Mouse (Mus musculus) lung, embryonic 14.5 days (tissue): Measurements from ENCODE around the gene Lgr6. TPM values are rescaled to one million over a fixed set of nuclear protein-coding genes. Genes with fewer than 3 reads are reported as not detected.

Experiments used
- ATAC-seq: fragments of 200-750 bp; cut with Nextera tagmentation; 2 replicates; pipeline ENCODE4 v1.8.0; 2017; ENCODE audit warnings: mild to moderate bottlenecking, moderate TSS enrichment, moderate library complexity; ENCODE audit not compliant: insufficient read depth
- DNase-seq: peaks from one replicate; pipeline ENCODE4 v3.0.0-alpha.2; 2015
- H3K27ac ChIP-seq: fragments of 300-500 bp; sonication (generic); 2 replicates; pipeline ENCODE4 v1.5.1; 2014; ENCODE audit warnings: low read depth, mild to moderate bottlenecking, moderate library complexity
- H3K27me3 ChIP-seq: fragments of 300-500 bp; sonication (generic); 2 replicates; pipeline ENCODE4 v1.6.1; 2014; ENCODE audit warnings: low read length, control low read depth; ENCODE audit not compliant: insufficient read depth
- H3K36me3 ChIP-seq: fragments of 300-500 bp; sonication (generic); 2 replicates; pipeline ENCODE4 v1.6.1; 2014; ENCODE audit warnings: control low read depth; ENCODE audit not compliant: insufficient read depth
- H3K4me1 ChIP-seq: fragments of 300-500 bp; sonication (generic); 2 replicates; pipeline ENCODE4 v1.6.1; 2014; ENCODE audit warnings: antibody characterized with exemption, control low read depth; ENCODE audit not compliant: insufficient read depth
- H3K4me2 ChIP-seq: fragments of 300-500 bp; sonication (generic); 2 replicates; pipeline ENCODE4 v1.6.1; 2014; ENCODE audit warnings: mild to moderate bottlenecking
- H3K4me3 ChIP-seq: fragments of 300-500 bp; sonication (generic); 2 replicates; pipeline ENCODE4 v1.5.1; 2014; ENCODE audit warnings: low read depth, low read length
- H3K9ac ChIP-seq: fragments of 300-500 bp; sonication (generic); 2 replicates; pipeline ENCODE4 v1.6.1; 2014
- H3K9me3 ChIP-seq: fragments of 300-500 bp; sonication (generic); 2 replicates; pipeline ENCODE4 v1.6.1; 2016; ENCODE audit warnings: low read depth, low read length, control low read depth
- CTCF ChIP-seq: IDR thresholded peaks from 2 replicates; pipeline ENCODE4 v1.5.1; 2016; ENCODE audit warnings: antibody characterized with exemption, low read depth
- WGBS: fragments of 180-500 bp; shearing (Covaris S2); extraction: QIAGEN DNeasy Blood & Tissue Kit; methylation state at CpG from one replicate; pipeline ENCODE4 v1.1.7; 2014; 5-methylcytosine and 5-hydroxymethylcytosine counted together
- polyA plus RNA-seq: library from polyadenylated mRNA; unstranded; fragments of >200 nt; fragmentation: Nextera tagmentation; extraction: Ambion mirVana; gene quantifications from 2 replicates; pipeline ENCODE4 v1.2.1, GENCODE M21; 2014

The Lgr6 gene
- polyA plus RNA-seq, 1 experiment from 2014 or later, result 11.1 TPM

- Histone ChIP-seq H3K9ac (no peak overlapping the region), H3K27ac (no peak overlapping the region), H3K4me1 (peaks cover 14% of the 10 kb centered on the region), H3K36me3 (no peaks in the 10 kb centered on the region), H3K4me2 (no peak overlapping the region), H3K4me3 (no peak overlapping the region), H3K27me3 (no peaks in the 10 kb centered on the region), H3K9me3 (no peaks in the 10 kb centered on the region)
- 86% methylated on average over 1 of the region's 1 CpGs for WGBS
- ATAC-seq, result no peak
- no peak for DNase-seq
- no peak for TF ChIP-seq CTCF
Measured at GRCm38 (mm10) chr1:135026275-135026674, 78.8 kb downstream of the Lgr6 start.

GRCm38 (mm10) chr1:135023583-135023982 is 81.5 kb downstream of the Lgr6 start:
- H3K4me1 ChIP-seq, result peaks cover 40% of the 10 kb centered on the region
- H3K4me2 ChIP-seq, result no peak overlapping the region
- H3K9ac ChIP-seq, result no peak overlapping the region
- ATAC-seq (no peak), DNase-seq (peak; percentile 9)
- no peaks in the 10 kb centered on the region for H3K36me3 ChIP-seq
- TF ChIP-seq CTCF, result peak; percentile 41
- 66% methylated on average over 1 of the region's 1 CpGs for WGBS
- H3K9me3 ChIP-seq, result no peaks in the 10 kb centered on the region
- no peak overlapping the region for H3K27ac ChIP-seq
- H3K4me3 ChIP-seq, result no peak overlapping the region
- no peaks in the 10 kb centered on the region for H3K27me3 ChIP-seq

GRCm38 (mm10) chr1:135021936-135022335 is 83.1 kb downstream of the Lgr6 start:
- no peaks in the 10 kb centered on the region for H3K9me3 ChIP-seq
- DNase-seq (peak; percentile 7), ATAC-seq (no peak)
- no peak overlapping the region for H3K4me3 ChIP-seq
- 72% methylated on average over 5 of the region's 5 CpGs for WGBS
- H3K27ac ChIP-seq, result peak overlapping the region; percentile 72
- H3K27me3 ChIP-seq, result no peaks in the 10 kb centered on the region
- no peak for TF ChIP-seq CTCF
- peaks cover 45% of the 10 kb centered on the region for H3K4me1 ChIP-seq
- H3K36me3 ChIP-seq, result no peaks in the 10 kb centered on the region
- H3K9ac ChIP-seq, result no peak overlapping the region
- H3K4me2 ChIP-seq, result no peak overlapping the region

GRCm38 (mm10) chr1:135020970-135021369 is 84.1 kb downstream of the Lgr6 start:
- no peak for TF ChIP-seq CTCF
- Histone ChIP-seq H3K4me1 (peaks cover 47% of the 10 kb centered on the region), H3K27me3 (no peaks in the 10 kb centered on the region), H3K4me2 (peak overlapping the region; percentile 41), H3K9ac (no peak overlapping the region; the same call in 1 of the 2 replicates), H3K36me3 (no peaks in the 10 kb centered on the region), H3K9me3 (no peaks in the 10 kb centered on the region), H3K4me3 (no peak overlapping the region), H3K27ac (peak overlapping the region; percentile 72)
- peak; percentile 84 for ATAC-seq
- DNase-seq, result peak; percentile 87
- 2% methylated on average over 5 of the region's 5 CpGs for WGBS

- no peak for TF ChIP-seq CTCF
- peak overlapping the region; percentile 72 for H3K27ac ChIP-seq
- H3K27me3 ChIP-seq, result no peaks in the 10 kb centered on the region
- peak overlapping the region; percentile 41 for H3K4me2 ChIP-seq
- 46% methylated on average over 5 of the region's 5 CpGs for WGBS
- no peaks in the 10 kb centered on the region for H3K36me3 ChIP-seq
- DNase-seq (peak; percentile 32), ATAC-seq (peak; percentile 26)
- no peaks in the 10 kb centered on the region for H3K9me3 ChIP-seq
- H3K4me3 ChIP-seq, result no peak overlapping the region
- peaks cover 47% of the 10 kb centered on the region for H3K4me1 ChIP-seq
- H3K9ac ChIP-seq, result no peak overlapping the region
Measured at GRCm38 (mm10) chr1:135020281-135020940, 84.7 kb downstream of the Lgr6 start.

GRCm38 (mm10) chr1:135019775-135020167 is 85.3 kb downstream of the Lgr6 start:
- H3K27me3 ChIP-seq, result no peaks in the 10 kb centered on the region
- H3K4me2 ChIP-seq, result peak overlapping the region; percentile 19; the same call in 1 of the 2 replicates
- H3K36me3 ChIP-seq, result no peaks in the 10 kb centered on the region
- no peak for DNase-seq
- no peaks in the 10 kb centered on the region for H3K9me3 ChIP-seq
- peak overlapping the region; percentile 72; the same call in 1 of the 2 replicates for H3K27ac ChIP-seq
- no peak overlapping the region for H3K4me3 ChIP-seq
- WGBS, result 55% methylated on average over 4 of the region's 4 CpGs
- ATAC-seq, result no peak
- no peak for TF ChIP-seq CTCF
- H3K9ac ChIP-seq, result no peak overlapping the region
- H3K4me1 ChIP-seq, result peaks cover 47% of the 10 kb centered on the region

- Histone ChIP-seq H3K27ac (no peak overlapping the region), H3K4me3 (no peak overlapping the region), H3K4me2 (peak overlapping the region; percentile 19; the same call in 1 of the 2 replicates), H3K9me3 (no peaks in the 10 kb centered on the region), H3K27me3 (no peaks in the 10 kb centered on the region), H3K36me3 (no peaks in the 10 kb centered on the region), H3K9ac (no peak overlapping the region), H3K4me1 (peaks cover 47% of the 10 kb centered on the region)
- no peak for TF ChIP-seq CTCF
- no peak for ATAC-seq
- WGBS, result 15% methylated on average over 13 of the region's 13 CpGs
- peak; percentile 48 for DNase-seq
Measured at GRCm38 (mm10) chr1:135019087-135019774, 85.8 kb downstream of the Lgr6 start.
